Comparison of ENCODE assay signal across 20 mouse cellular contexts in genomic region chr4:13128185-13128584, GRCm38 (mm10).
"Had no signal": no experiment of that assay in that cellular context is flagged by ENCODE, and none has a peak within 500 bp of the region (broad histone marks: within the 10 kb centered on the region; RNA-seq: fewer than 3 reads in every experiment).

No protein-coding gene starts in this region.

- H3K9me3 ChIP-seq: liver, embryonic 15.5 days; lung, embryonic 15.5 days; megakaryocyte, embryonic 14.5 days; midbrain, embryonic 12.5 days; midbrain, embryonic 15.5 days; neural tube, embryonic 12.5 days; stomach, embryonic 15.5 days had no signal

- H3K36me3 ChIP-seq: liver, embryonic 15.5 days; lung, embryonic 15.5 days; midbrain, embryonic 12.5 days; midbrain, embryonic 15.5 days; neural tube, embryonic 12.5 days; stomach, embryonic 15.5 days had no signal

- H3K4me2 ChIP-seq: liver, embryonic 15.5 days; lung, embryonic 15.5 days; midbrain, embryonic 12.5 days; midbrain, embryonic 15.5 days; neural tube, embryonic 12.5 days; stomach, embryonic 15.5 days had no signal

- H3K9ac ChIP-seq: liver, embryonic 15.5 days; liver, postnatal 0 days; lung, embryonic 15.5 days; midbrain, embryonic 12.5 days; midbrain, embryonic 15.5 days; neural tube, embryonic 12.5 days; stomach, embryonic 15.5 days had no signal

- H3K27me3 ChIP-seq: liver, embryonic 15.5 days; lung, embryonic 15.5 days; megakaryocyte, embryonic 14.5 days; midbrain, embryonic 12.5 days; midbrain, embryonic 15.5 days; neural tube, embryonic 12.5 days; stomach, embryonic 15.5 days had no signal

- DNase-seq: liver, postnatal 0 days; lung, adult 2 months; lung, postnatal 14 days; lung, postnatal 36 days; retina, postnatal 1 day; right cerebral cortex, postnatal 25 days; right cerebral cortex, postnatal 4 days; spleen, adult 18-20 months; thymus, adult 2 months; thymus, postnatal 25 days; thymus, postnatal 4 days had no signal

- H3K4me3 ChIP-seq: liver, embryonic 15.5 days; lung, embryonic 15.5 days; megakaryocyte, embryonic 14.5 days; midbrain, embryonic 12.5 days; midbrain, embryonic 15.5 days; neural tube, embryonic 12.5 days; stomach, embryonic 15.5 days had no signal

- ATAC-seq: liver, postnatal 0 days; lung, postnatal 0 days; midbrain, embryonic 15.5 days had no signal

- H3K27ac ChIP-seq: liver, embryonic 15.5 days; lung, embryonic 15.5 days; midbrain, embryonic 12.5 days; midbrain, embryonic 15.5 days; neural tube, embryonic 12.5 days; stomach, embryonic 15.5 days; stomach, postnatal 0 days had no signal

- H3K4me1 ChIP-seq: liver, embryonic 15.5 days; lung, embryonic 15.5 days; megakaryocyte, embryonic 14.5 days; midbrain, embryonic 12.5 days; midbrain, embryonic 15.5 days; neural tube, embryonic 12.5 days; stomach, embryonic 15.5 days had no signal
